Mouse (Mus musculus): ENCODE measurements around the gene Tmem205. TPM values are rescaled to one million over a fixed set of nuclear protein-coding genes. Genes with fewer than 3 reads are reported as not detected.
A peak's percentile ranks its signal among the peaks of the same experiment; 100 is the strongest.

Tmem205 gene
- polyA plus RNA-seq, 1 experiment from 2014 or later, result 61.0 TPM

- Histone ChIP-seq H3K9me3 (replicated peaks) (no peaks in the 10 kb centered on the region), H3K4me1 (peaks cover 50% of the 10 kb centered on the region), H3K27ac (no peak overlapping the region), H3K27me3 (peaks cover 15% of the 10 kb centered on the region), H3K4me2 (no peak overlapping the region), H3K36me3 (peaks cover 13% of the 10 kb centered on the region), H3K4me3 (replicated peaks) (no peak overlapping the region), H3K9ac (no peak overlapping the region)
- WGBS, result 78% methylated on average over 5 of the region's 5 CpGs
- no peak for ATAC-seq (replicated peaks; ENCODE audit: low FRiP score)
Measured at GRCm38 (mm10) chr9:21958372-21958771, 31.0 kb upstream of the Tmem205 start.

GRCm38 (mm10) chr9:21955570-21956281 lies 28.4 kb upstream of the Tmem205 start, which contains the start of gene Swsap1:
TSS of gene Swsap1 (plus strand) at chr9:21955755.
- Histone ChIP-seq H3K27ac (peak within 1 kb of the TSS; percentile 92), H3K9me3 (replicated peaks) (0 out of 2 replicates have a peak, but pooled peaks cover 4% of the 10 kb centered on the region), H3K4me2 (peak within 1 kb of the TSS; percentile 77), H3K4me3 (replicated peaks) (peak within 1 kb of the TSS; percentile 65), H3K4me1 (peaks cover 23% of the 10 kb centered on the region), H3K9ac (peak within 1 kb of the TSS; percentile 71), H3K36me3 (peaks cover 13% of the 10 kb centered on the region), H3K27me3 (peaks cover 4% of the 10 kb centered on the region)
- under 1% methylated on average over 54 of the region's 54 CpGs for WGBS
- ATAC-seq (replicated peaks; ENCODE audit: low FRiP score), result peak; percentile 98

DNA sequence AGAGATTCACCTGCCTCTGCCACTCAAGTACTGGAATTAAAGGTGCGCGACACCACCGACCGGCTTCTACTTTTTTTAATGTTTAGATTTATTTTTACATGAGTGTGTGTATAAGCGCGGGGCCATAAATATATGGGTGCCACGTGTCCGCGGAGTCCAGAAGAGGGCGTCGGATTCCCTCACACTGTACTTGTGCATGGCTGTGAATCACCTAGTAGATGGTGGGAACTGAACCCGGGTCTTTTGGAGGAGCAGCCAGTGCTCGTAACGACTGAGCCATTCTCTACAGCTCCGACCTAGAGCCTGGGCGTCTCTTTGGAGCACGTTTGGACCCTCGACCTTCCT lies 27.8 kb upstream of the Tmem205 start:
- Histone ChIP-seq H3K9me3 (replicated peaks) (0 out of 2 replicates have a peak, but pooled peaks cover 4% of the 10 kb centered on the region), H3K4me3 (replicated peaks) (peak overlapping the region; percentile 65), H3K4me1 (peaks cover 18% of the 10 kb centered on the region), H3K27me3 (no peaks in the 10 kb centered on the region), H3K36me3 (peaks cover 13% of the 10 kb centered on the region), H3K27ac (peak overlapping the region; percentile 92), H3K9ac (peak overlapping the region; percentile 71), H3K4me2 (peak overlapping the region; percentile 77)
- WGBS, result 3% methylated on average over 18 of the region's 18 CpGs
- peak; percentile 76 for ATAC-seq (replicated peaks; ENCODE audit: low FRiP score)

DNA sequence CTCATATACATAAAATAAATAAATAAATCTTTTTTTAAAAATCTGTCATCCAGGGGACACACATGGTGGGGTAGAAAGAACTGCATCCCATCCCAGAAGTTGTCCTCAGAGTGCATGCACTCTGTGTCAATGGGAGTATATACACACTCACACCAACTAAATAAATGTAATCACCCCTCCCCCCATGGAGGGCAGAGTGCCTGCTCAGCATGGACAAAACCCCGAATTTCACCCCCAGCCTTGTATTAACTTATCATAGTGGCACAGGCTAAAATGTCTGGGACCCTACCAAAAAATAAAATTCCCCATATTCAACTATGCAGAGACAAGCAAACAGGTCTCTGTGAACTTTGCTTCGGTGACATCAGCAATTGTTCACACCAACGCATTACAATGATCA lies 27.3 kb upstream of the Tmem205 start:
- 78% methylated on average over 3 of the region's 3 CpGs for WGBS
- ATAC-seq (replicated peaks; ENCODE audit: low FRiP score), result no peak
- Histone ChIP-seq H3K4me2 (peak overlapping the region; percentile 77; the same call in 1 of the 2 replicates), H3K27me3 (no peaks in the 10 kb centered on the region), H3K9ac (no peak overlapping the region), H3K4me3 (replicated peaks) (no peak overlapping the region), H3K27ac (no peak overlapping the region), H3K9me3 (replicated peaks) (0 out of 2 replicates have a peak, but pooled peaks cover 4% of the 10 kb centered on the region), H3K4me1 (peaks cover 12% of the 10 kb centered on the region), H3K36me3 (peaks cover 12% of the 10 kb centered on the region)

DNA sequence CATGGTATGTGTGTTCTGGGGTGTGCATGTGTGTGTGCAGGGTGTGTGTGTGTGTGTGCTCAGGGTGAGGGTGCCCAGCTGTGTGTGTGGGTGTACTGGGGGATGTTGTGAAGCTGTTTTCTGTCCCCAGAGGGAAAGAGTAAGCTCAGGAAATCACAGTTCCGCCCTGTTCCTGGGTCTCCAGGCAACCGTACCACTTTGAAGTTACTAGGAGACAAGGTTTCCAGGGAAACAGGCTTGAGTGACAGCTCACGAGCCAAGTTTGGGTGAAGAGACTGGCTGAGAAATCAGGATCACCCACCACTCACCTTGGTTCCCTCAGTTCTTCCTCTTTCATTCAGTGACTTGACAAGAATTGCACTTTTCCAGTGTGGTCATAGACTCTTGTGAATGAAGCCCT lies 26.2 kb upstream of the Tmem205 start:
- Histone ChIP-seq H3K27ac (no peak overlapping the region), H3K4me2 (no peak overlapping the region), H3K36me3 (peaks cover 11% of the 10 kb centered on the region; the same call in 1 of the 2 replicates), H3K27me3 (0 out of 2 replicates have a peak, but pooled peaks cover under 1% of the 10 kb centered on the region), H3K9ac (no peak overlapping the region), H3K4me3 (replicated peaks) (no peak overlapping the region), H3K9me3 (replicated peaks) (0 out of 2 replicates have a peak, but pooled peaks cover 4% of the 10 kb centered on the region), H3K4me1 (peaks cover 7% of the 10 kb centered on the region)
- 22% methylated on average over 3 of the region's 3 CpGs for WGBS
- ATAC-seq (replicated peaks; ENCODE audit: low FRiP score), result no peak

- no peak overlapping the region for H3K4me3 ChIP-seq (replicated peaks)
- H3K27ac ChIP-seq, result no peak overlapping the region
- ATAC-seq (replicated peaks; ENCODE audit: low FRiP score), result no peak
- H3K9ac ChIP-seq, result no peak overlapping the region
- H3K4me1 ChIP-seq, result peaks cover 16% of the 10 kb centered on the region
- no peaks in the 10 kb centered on the region for H3K36me3 ChIP-seq
- no peak overlapping the region for H3K4me2 ChIP-seq
- 76% methylated on average over 3 of the region's 3 CpGs for WGBS
- peaks cover 16% of the 10 kb centered on the region for H3K27me3 ChIP-seq
- H3K9me3 ChIP-seq (replicated peaks), result 0 out of 2 replicates have a peak, but pooled peaks cover 4% of the 10 kb centered on the region
Measured at GRCm38 (mm10) chr9:21951977-21952376, 24.6 kb upstream of the Tmem205 start.

DNA sequence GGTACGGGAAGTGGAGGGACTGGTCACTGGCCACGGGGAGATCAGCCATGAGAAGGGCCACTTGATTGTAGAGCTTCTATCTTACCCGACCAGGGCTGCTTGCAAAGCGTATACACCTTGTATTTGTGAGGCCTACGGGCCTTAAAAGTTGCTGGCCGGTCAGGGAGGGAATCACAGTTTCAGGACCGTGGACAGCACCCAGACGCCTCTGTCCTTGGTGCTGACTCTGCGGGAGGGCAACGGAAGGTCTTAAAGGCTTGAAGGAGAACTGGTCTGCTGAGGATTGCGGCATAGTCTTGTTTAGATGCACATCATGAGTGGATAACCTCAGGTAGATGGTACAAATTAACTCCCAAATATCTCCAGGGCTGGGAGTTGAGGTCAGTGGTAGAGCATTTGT lies 23.0 kb upstream of the Tmem205 start:
- no peak overlapping the region for H3K4me2 ChIP-seq
- H3K4me1 ChIP-seq, result peaks cover 10% of the 10 kb centered on the region
- H3K27me3 ChIP-seq, result peaks cover 18% of the 10 kb centered on the region
- H3K27ac ChIP-seq, result no peak overlapping the region
- no peaks in the 10 kb centered on the region for H3K36me3 ChIP-seq
- WGBS, result 16% methylated on average over 11 of the region's 11 CpGs
- no peak overlapping the region for H3K4me3 ChIP-seq (replicated peaks)
- H3K9ac ChIP-seq, result no peak overlapping the region
- 0 out of 2 replicates have a peak, but pooled peaks cover 4% of the 10 kb centered on the region for H3K9me3 ChIP-seq (replicated peaks)
- no peak for ATAC-seq (replicated peaks; ENCODE audit: low FRiP score)

GRCm38 (mm10) chr9:21948790-21949189 lies 21.4 kb upstream of the Tmem205 start:
- Histone ChIP-seq H3K9ac (no peak overlapping the region), H3K27ac (no peak overlapping the region), H3K4me2 (no peak overlapping the region), H3K4me3 (replicated peaks) (no peak overlapping the region), H3K4me1 (peaks cover 18% of the 10 kb centered on the region), H3K27me3 (peaks cover 18% of the 10 kb centered on the region), H3K36me3 (no peaks in the 10 kb centered on the region), H3K9me3 (replicated peaks) (0 out of 2 replicates have a peak, but pooled peaks cover 4% of the 10 kb centered on the region)
- ATAC-seq (replicated peaks; ENCODE audit: low FRiP score), result no peak
- 71% methylated on average over 6 of the region's 6 CpGs for WGBS

- H3K27me3 ChIP-seq, result peaks cover 18% of the 10 kb centered on the region
- no peak overlapping the region for H3K27ac ChIP-seq
- H3K4me3 ChIP-seq (replicated peaks), result no peak overlapping the region
- no peaks in the 10 kb centered on the region for H3K36me3 ChIP-seq
- H3K4me1 ChIP-seq, result peaks cover 19% of the 10 kb centered on the region
- H3K4me2 ChIP-seq, result no peak overlapping the region
- no peak for ATAC-seq (replicated peaks; ENCODE audit: low FRiP score)
- 0 out of 2 replicates have a peak, but pooled peaks cover 4% of the 10 kb centered on the region for H3K9me3 ChIP-seq (replicated peaks)
- no peak overlapping the region for H3K9ac ChIP-seq
- WGBS, result 53% methylated on average over 8 of the region's 8 CpGs
Measured at GRCm38 (mm10) chr9:21948146-21948545, 20.8 kb upstream of the Tmem205 start.

DNA sequence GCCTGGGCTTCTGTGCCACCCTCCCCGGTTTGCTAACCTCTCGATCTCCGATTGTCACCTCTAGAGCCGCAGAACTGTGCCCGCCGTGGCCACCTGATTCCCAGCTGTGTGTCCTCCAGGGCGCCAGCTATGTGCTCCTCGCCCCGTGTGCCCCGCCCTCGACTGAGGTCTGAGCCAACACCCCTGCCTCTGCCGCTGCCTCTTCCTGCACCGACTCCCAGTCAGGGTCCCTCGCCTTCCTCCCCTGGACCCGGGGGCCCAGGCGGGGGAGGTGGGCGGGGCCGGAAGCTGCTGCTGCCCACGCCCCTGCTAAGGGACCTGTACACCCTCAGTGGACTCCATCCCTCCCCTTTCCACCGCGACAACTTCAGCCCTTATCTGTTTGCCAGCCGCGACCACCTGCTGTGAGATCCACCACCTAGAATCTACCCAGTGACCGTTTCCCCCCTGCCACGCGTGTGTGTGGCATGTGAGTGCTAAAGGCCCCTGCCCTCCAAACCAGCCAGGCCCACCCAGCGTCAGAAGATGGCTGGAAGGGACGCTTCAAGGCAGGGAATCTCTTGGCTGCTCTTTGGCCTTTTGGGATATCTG lies 20.3 kb upstream of the Tmem205 start:
- peaks cover 19% of the 10 kb centered on the region for H3K4me1 ChIP-seq
- H3K9me3 ChIP-seq (replicated peaks), result 0 out of 2 replicates have a peak, but pooled peaks cover 4% of the 10 kb centered on the region
- H3K36me3 ChIP-seq, result no peaks in the 10 kb centered on the region
- H3K27ac ChIP-seq, result no peak overlapping the region
- no peak; the same call in 1 of the 2 replicates for ATAC-seq (replicated peaks; ENCODE audit: low FRiP score)
- no peak overlapping the region for H3K9ac ChIP-seq
- WGBS, result 7% methylated on average over 28 of the region's 28 CpGs
- H3K4me3 ChIP-seq (replicated peaks), result no peak overlapping the region
- peaks cover 18% of the 10 kb centered on the region for H3K27me3 ChIP-seq
- peak overlapping the region; percentile 46 for H3K4me2 ChIP-seq

GRCm38 (mm10) chr9:21944267-21944666 lies 16.9 kb upstream of the Tmem205 start:
- H3K4me3 ChIP-seq (replicated peaks), result no peak overlapping the region
- peaks cover 18% of the 10 kb centered on the region for H3K27me3 ChIP-seq
- WGBS, result 13% methylated on average over 23 of the region's 23 CpGs
- no peaks in the 10 kb centered on the region for H3K9me3 ChIP-seq (replicated peaks)
- ATAC-seq (replicated peaks; ENCODE audit: low FRiP score), result no peak
- H3K36me3 ChIP-seq, result no peaks in the 10 kb centered on the region
- peaks cover 19% of the 10 kb centered on the region for H3K4me1 ChIP-seq
- no peak overlapping the region for H3K9ac ChIP-seq
- H3K4me2 ChIP-seq, result peak overlapping the region; percentile 32
- no peak overlapping the region for H3K27ac ChIP-seq

- Histone ChIP-seq H3K36me3 (no peaks in the 10 kb centered on the region), H3K27me3 (peaks cover 18% of the 10 kb centered on the region), H3K4me3 (replicated peaks) (no peak overlapping the region), H3K9ac (no peak overlapping the region), H3K4me1 (peaks cover 19% of the 10 kb centered on the region), H3K9me3 (replicated peaks) (no peaks in the 10 kb centered on the region), H3K4me2 (no peak overlapping the region; the same call in 1 of the 2 replicates), H3K27ac (no peak overlapping the region)
- no peak for ATAC-seq (replicated peaks; ENCODE audit: low FRiP score)
- 55% methylated on average over 12 of the region's 12 CpGs for WGBS
Measured at GRCm38 (mm10) chr9:21943638-21944037, 16.3 kb upstream of the Tmem205 start.
